Mouse (Mus musculus): ENCODE results near the gene Hlf.

The Hlf gene

DNA sequence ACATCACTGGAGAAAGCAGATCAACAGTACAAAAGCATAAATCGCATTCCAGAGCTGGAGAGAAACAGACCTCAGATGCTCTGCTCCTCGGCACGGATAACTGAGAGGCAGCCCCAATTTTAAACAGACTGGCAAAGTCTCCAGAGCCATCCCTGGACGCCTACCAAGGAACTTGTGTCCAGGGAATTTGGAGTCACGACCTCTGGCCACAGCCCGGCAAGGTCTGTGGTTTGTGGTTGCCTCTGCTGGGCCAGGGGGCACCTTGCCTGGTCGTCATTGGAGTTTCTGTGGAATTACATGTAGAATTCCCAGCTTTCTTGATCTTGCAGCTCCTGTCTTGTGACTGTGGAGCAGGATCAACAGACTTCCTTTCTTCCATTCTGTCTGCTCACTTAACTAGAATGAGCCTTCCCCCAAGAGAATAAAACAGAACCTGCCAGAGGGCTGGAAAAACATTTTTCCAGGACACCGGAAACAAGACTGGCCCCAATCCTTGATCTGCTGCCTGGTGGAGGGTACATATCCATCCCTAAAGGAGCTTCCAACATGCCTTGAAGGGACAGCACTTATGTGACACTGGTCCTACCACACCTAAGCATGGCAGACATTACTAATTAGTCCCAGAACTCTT, 19.1 kb downstream of the Hlf start:
- in situ Hi-C loops (cut with MboI, MseI), result loop anchor here (25.0 kb wide), 1 partner anchor 241 kb away; no protein-coding TSS in a partner anchor

DNA sequence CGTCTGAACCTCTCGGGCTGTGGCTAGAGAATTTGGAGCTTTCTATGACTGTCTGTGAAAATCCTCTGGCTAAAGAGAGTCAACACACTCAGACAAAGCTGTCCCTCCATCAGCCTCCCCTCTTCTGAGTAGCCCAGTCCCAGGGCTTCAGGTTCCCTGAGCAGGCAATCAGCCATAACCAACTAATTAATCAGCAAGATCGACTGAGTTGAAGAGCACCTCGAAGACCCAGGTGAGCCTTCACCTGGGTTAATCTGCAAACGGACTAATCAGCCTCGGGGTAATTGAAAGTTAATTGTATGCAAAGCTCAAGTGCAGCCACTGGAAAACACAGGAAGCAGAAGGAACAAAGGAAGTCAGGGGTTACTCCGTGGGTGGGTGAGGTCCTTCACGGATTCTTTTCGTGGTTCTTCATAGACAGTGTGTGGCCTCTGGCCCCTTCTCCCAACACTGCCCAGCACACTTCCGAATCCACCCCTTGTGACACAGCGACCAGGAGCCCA, 19.9 kb downstream of the Hlf start:
- in situ Hi-C loops (cut with MboI, MseI), result loop anchor here (25.0 kb wide), 1 partner anchor 241 kb away; no protein-coding TSS in a partner anchor

DNA sequence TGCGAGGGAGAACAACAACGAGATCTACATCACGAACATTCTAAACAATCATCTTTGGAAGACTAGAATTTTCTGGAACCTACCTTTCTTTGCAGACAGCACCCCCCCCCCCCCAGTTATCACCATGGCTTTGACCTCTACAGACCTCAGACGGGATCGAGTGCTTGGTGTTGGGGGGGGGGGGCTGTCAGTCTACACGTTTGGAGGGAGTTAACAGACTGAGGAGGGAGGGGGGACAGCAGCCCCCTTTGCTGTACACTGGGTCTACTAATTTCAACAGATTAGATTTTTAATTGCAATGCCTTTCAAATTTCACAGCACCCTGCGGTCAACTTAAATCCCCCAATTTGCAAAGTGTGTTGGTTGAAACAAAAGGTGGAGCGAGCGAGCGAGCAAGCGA, 20.3 kb downstream of the Hlf start:
- in situ Hi-C loops (cut with MboI, MseI), result loop anchor here (25.0 kb wide), 1 partner anchor 242 kb away; no protein-coding TSS in a partner anchor

DNA sequence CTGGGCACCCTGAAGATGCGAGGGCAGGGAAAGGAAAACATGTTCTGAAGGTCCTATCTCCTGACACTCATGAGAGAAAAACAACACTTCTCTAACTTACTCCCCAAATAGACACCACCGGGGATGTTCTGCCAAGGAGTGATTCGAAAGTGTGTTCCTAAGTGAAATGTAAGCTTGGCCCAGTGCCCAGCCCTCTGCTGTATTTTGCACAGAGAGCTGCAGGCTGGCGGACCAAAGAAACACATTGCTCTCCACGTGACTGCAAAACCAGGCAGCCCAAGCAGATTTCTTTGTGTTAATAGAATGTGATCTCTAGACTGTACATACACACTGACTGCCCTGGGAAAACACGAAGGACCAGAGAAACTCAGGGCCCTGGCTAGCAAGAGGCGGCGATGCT, 21.1 kb downstream of the Hlf start:
- in situ Hi-C loops (cut with MboI, MseI), result loop anchor here (5.0 to 25.0 kb wide), 2 partner anchors 148 to 243 kb away; no protein-coding TSS in a partner anchor

DNA sequence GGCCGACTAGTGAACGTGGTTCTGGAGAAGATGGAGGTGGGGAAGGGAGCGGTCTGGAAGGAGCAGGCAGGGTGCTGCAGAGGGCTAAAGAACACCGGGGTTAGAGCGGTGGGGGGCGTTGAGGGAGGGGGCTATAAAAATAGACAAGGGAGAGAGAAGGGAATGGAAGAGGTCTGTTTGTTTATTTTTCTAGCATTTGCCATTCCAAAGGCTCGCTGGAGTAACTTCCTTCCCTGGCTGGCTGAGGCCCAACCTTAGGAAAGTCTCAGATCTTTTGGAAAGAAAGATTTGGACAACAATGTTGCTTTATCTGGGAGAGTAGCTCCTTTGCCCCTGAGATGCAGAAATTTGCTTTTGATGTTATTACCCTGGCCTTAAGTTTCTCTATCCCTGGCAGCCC, 21.6 kb downstream of the Hlf start:
- in situ Hi-C loops (cut with MboI, MseI), result loop anchor here (5.0 to 25.0 kb wide), 2 partner anchors 148 to 243 kb away; no protein-coding TSS in a partner anchor

DNA sequence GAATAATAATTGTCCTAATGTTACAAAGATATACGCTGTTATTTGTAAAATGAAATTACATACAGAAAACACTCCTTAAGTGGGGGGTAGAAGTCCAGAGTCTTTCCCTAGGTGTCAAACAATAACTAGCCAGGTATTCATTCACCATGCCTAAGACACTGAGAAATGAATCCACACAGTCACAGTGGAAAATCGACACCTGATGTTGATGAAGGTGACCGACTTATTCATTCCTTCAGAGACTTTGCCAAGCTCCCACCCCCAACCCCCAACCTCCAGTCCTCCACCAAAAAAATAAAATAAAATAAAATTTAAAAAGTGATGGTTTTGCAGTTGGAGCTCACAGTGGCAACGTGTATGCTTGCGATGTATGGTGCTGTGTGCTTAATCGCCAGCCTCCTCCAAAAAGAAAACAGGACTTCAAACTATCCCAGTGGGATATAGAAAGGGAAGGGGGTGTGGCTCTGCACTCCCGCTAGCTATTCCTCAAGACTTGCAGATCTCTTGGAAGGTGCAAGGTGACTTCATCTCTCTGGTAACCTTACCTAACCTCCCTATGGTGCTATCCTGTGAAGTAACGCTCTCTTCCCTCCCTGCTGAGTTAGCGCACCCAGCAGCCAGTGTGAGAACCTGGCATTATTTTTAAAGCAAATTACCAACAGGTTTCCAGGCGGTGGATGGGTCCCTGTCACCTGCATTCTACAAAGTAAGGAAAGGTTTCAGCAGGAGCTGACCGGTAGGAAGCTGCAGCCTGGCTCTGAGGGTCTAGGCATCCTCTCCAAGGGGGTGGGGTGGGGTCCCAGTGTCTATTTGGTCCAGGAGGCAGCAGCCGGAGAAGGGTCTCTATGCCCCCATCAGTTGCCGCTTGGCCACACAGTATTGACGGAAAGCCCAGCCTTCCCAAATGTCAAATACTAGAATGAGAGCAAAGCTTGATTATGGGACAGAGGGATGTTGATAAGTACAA, 22.5 kb downstream of the Hlf start:
- in situ Hi-C loops (cut with MboI, MseI), result loop anchor here (5.0 to 25.0 kb wide), 2 partner anchors 149 to 244 kb away; no protein-coding TSS in a partner anchor

DNA sequence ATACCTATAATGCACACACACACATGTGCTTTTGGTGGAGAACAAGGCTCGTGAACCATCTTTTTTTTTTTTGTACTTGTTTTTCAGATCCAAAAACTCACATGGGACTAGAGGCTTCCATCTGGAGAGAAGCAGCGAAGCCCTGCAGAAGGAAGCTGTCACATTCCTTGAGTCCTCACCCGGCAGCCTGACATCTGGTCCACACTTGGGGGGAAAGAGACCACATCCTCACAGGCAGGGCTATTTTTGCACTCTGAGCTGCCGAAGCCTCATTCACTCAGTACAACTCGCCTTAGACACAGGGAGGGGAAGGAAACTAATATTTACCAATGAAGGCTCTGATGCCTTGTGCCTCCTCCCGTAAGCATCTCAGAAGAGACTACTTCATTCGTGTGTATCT, 25.8 kb downstream of the Hlf start:
- in situ Hi-C loops (cut with MboI, MseI), result loop anchor here (5.0 to 25.0 kb wide), 2 partner anchors 152 to 247 kb away; no protein-coding TSS in a partner anchor

DNA sequence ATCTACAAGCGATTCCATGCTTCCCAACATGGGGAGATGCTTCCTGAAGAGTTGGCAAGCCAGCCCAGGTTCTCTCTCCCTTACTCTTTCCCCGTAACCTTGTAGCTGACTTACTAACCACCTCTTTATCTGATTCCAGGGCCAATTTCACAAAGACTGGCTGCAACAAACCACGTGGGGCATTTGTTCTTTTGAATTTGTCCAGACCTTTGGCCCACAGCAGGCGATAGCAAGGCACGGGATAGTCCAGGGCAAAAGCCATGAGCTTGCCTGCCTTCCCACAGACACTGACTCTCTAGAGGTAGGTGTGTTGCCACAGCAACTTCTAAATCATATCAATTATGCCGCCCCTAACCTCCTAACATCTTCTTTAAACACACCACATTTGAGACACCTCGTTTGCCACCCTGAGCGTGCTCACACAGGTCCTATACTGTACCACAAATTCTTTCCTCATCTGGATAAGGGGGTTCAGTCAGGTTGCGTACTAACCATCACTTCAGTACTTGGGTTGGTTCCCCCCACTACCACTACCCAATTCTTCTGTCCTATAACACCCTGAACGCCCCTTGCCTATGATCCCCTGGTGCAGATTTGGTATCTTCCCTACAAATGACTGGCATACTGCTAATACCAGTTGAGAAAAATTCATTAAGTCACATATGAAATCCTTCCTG, 26.7 kb downstream of the Hlf start:
- in situ Hi-C loops (cut with MboI, MseI), result loop anchor here (25.0 kb wide), 1 partner anchor 248 kb away; no protein-coding TSS in a partner anchor

DNA sequence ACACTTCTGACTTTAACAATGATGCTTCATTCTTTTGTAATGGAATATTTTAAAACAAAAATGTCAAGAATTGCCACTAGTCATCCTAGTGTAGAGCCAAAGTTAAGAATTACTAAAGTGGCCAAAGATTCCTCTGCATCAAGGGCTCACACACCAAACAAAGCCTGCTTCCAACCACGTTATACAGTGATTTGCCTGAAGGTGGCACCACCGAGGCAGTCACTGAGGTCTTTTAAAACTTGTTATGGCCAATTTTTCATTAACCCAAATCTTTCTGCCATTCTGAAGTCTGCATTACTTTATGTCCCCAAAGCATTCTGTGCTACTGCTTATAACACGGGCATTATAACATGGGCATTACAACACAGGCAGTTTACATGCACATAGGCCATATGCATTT, 27.3 kb downstream of the Hlf start:
- in situ Hi-C loops (cut with MboI, MseI), result loop anchor here (25.0 kb wide), 1 partner anchor 249 kb away; no protein-coding TSS in a partner anchor

DNA sequence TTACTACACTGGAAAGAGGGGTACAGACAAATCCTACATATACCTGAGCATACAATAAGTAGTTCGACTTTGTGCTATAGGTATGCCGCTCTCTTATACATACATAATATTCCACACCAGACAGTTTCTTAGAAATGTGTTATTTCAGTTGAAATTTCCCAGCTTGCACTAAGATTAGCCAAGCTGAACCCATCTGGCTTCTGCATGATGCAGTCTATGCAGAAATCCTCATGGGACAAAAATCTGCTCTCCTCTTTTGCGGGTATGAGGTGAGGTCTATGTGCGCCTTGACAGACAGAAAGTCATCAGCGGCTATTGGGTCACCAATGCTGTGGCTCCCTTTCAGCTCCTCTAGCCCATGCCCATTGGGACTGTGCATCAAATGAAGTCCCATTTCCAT, 30.2 kb downstream of the Hlf start:
- in situ Hi-C loops (cut with MboI, MseI), result loop anchor here (25.0 kb wide), 1 partner anchor 252 kb away; no protein-coding TSS in a partner anchor

DNA sequence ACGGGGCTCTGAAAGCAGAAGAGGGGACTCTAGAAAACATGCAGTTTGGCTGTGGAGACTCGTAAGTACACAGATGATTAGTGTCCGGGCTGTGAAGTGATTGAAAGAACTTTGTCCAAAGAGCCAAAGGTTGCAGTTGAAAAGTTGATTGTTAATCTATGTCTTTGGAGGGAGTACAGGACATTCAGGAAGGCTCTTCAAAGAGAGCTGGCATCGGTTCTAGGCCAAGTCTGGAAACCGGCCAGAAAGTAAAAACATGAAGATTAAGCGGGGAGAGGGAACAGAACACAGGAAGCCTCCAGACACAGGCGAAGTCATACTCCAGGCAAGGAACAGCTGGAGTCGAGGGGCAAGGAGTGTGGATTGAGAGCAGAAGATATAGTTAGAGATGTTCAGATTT, 32.6 kb downstream of the Hlf start:
- in situ Hi-C loops (cut with MboI, MseI), result loop anchor here (25.0 kb wide), 1 partner anchor 254 kb away; no protein-coding TSS in a partner anchor

DNA sequence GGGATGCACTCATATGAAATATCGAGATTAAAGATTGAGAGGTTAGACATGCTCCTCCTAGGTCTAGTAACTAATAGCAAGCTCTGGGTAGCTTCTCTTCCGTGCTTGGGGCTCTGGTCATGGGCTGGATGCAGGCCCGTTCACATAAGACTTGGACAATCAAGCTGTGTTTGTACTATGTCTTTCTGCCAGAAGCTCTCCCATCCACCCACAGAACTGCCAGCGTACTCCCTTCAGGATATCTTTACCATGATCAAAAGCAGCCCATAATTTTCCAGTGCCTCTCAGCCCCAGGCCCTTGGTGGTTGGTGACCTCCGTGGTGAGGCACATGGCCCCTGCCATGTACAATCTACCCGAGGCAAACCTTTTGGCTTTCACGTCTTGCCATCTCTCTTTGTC, 33.3 kb downstream of the Hlf start:
- in situ Hi-C loops (cut with MboI, MseI), result loop anchor here (25.0 kb wide), 1 partner anchor 255 kb away; no protein-coding TSS in a partner anchor

DNA sequence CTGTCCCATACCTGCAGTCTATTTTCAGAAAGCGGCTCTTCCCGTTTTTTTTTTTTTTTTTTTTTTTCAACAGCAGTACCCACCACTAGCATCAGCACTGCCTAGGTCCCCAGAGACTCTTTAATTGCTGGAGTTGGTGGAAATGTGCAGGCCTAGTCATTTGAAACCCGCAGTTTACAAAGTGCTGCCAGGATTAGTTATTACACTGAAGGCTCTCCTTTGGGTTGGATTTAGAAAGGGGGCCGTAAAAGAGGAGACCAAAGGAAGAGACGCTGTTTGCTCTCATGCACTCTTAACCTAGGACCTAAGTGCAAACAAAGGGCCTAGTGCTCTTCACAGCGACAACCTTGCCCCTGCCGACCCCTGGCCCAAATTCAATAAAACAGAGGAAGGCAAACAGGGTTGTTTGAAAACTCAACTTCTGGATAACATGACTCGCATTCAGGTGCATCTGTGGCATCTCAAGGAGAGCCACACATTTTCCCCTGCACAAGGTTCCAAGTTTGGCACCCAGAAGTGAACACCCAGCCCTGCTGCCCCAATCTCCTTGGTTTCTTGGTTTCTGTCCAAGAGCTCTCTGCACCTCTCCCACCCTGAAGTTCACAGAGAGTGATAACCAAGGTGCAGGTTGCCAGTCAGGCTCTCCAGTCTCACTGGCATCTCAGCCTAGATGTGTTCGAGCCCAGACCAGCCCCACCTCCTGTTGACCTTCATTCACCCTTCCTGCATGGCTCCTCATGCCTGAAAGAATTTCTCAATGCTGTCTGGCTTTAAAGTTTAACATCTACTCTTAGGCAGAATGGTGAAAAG, 34.0 kb downstream of the Hlf start:
- in situ Hi-C loops (cut with MboI, MseI), result loop anchor here (25.0 kb wide), 1 partner anchor 256 kb away; no protein-coding TSS in a partner anchor

DNA sequence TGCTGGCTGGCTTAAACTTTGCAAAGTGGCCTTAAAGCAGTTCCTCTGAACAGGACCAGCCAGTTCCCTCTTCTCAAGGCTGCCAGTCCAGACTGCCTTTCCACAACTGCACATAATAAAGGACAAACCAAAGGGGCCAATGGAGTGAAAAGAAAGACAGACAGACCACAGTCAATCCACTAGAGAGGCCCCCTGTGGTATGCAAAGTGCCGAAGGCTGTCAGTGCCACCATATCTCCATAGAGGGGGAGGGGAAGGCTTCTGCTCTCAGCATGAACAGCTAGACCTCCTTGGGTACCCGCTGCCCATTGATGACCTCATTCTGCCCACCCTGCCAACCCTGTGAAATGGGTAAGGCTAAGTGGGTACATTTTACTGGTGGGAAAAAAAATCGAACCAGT, 34.7 kb downstream of the Hlf start:
- in situ Hi-C loops (cut with MboI, MseI), result loop anchor here (25.0 kb wide), 1 partner anchor 256 kb away; no protein-coding TSS in a partner anchor

DNA sequence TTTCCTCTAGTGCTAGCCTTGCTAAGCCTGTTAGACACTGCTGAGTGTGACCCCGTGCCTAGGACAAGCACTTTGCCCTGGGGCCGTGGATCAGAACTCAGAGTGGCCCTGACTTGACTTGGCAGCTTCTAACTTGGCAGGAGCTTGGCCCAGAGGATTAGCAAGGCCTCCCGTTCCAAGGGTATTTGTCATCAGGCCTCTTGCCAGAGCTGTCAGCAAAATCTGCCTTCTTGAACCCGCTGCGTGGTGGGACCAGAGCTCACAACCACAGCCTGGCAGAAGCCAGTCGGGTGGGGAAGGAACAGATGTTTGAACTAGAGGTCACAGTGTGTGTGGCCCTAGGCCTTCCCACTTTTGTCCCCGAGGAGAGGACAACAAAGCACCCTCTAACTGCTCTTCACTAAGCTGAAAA, 35.4 kb downstream of the Hlf start:
- in situ Hi-C loops (cut with MboI, MseI), result loop anchor here (25.0 kb wide), 1 partner anchor 257 kb away; no protein-coding TSS in a partner anchor

DNA sequence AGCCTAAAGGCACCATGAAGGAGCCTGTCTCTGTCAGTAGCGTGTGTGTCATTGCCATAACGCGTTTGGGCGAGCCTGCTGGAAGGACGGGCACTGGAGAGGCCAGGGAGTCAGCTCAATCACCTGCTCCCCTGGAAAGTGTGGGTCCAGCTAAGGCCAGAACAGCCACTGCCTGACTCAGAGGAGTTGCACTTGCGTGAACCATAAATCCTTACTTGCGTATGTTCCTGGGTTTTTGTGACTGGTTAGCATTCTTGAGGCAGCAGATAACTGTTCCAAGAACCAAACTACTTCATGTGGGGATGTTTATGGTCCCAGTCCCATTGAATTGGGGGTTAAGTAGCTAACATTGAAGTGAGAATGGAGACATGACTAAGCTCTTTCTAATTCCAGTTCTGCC, 38.0 kb downstream of the Hlf start:
- in situ Hi-C loops (cut with MboI, MseI), result loop anchor here (25.0 kb wide), 1 partner anchor 260 kb away; no protein-coding TSS in a partner anchor

DNA sequence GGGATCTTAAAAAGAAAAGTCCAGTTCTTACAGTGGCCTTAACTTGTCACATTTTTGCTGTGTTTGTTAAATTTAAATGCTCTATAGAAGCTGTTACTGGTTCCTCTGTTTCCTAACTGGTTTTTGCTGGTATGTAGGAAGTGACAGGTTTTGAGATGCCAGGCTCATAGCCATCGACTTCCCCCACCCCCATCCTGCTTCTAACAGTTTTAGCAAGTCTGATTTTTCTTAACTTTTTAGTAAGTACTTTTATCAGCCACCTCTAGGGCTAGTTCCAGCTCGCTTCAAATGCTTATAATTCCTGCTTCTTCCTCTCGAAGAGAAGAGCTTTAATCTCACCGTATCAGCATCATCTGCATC, 40.6 kb downstream of the Hlf start:
- in situ Hi-C loops (cut with MboI, MseI), result loop anchor here (25.0 kb wide), 1 partner anchor 262 kb away; no protein-coding TSS in a partner anchor

DNA sequence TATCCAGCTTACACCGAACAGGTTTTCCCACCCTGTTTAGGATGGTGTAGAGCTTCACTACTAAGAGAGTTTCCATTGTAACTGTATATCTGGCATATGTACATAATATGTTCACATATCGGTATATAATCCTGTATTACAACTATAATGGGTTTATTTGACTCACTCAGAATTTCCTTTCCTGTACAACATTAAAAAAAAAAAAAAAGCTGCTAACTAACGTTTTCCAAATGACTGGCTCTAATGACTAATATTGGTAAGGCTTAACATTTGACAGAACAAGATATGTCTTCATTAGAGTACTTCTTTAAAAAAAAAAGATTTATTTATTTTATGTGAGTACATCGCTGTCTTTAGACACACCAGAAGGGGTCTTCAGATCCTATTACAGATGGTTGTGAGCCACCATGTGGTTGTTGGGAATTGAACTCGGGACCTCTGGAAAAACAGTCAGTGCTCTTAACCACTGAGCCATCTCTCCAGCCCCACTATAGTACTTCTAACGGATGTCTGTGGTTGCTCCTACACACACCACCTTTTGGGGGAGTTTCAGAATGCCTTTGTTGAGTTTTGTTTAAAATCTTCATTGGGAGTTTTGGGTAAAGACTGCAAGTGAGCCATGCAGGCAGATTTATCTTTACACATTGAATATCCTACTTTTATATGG, 41.1 kb downstream of the Hlf start:
- in situ Hi-C loops (cut with MboI, MseI), result loop anchor here (10.0 to 25.0 kb wide), 2 partner anchors 263 to 1005 kb away; no protein-coding TSS in a partner anchor
